Mouse (Mus musculus): ENCODE measurements around the gene Acp2.
"Not testable (repeated sequence)": the region's sequence is repeated elsewhere in the genome, so short reads cannot be mapped to it uniquely, and the experiment has no call there.

The Acp2 gene

DNA sequence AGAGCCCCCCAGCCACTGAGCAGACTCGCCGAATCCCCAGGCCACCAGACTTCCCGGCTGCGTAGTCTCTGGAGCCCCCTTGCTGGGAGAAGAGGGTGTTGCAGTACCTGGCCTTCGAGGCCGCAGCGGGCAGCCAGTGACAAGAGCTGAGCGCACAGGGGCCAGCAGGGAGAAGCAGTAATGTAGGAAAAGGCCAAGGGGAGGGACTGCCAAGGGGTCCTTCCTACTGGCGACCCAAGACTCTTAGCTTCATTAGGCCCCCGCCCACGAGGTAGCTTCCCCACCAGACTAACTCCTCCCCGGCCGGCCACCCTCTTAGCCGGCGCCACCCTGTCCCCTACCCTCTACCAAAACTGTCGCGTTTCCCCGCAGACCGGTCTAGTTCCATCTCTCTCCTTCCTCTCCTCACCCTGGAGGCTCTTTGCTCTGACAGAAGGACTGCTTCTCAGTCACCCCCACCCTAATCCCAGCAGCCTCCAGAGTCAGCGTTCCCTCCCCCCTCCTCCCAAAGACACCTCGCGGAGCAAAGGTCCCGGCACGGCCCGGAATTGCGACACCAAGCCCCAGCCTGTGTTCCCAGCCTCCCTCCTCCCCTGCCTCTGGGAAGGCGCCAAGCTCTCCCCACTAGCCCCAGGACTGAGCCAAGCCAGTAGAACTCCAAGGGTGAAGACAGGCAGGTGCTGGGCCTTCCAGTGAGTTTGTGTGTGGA is 7.9 kb upstream of the Acp2 start:
- peak; percentile 37 to 42 for DNase-seq

DNA sequence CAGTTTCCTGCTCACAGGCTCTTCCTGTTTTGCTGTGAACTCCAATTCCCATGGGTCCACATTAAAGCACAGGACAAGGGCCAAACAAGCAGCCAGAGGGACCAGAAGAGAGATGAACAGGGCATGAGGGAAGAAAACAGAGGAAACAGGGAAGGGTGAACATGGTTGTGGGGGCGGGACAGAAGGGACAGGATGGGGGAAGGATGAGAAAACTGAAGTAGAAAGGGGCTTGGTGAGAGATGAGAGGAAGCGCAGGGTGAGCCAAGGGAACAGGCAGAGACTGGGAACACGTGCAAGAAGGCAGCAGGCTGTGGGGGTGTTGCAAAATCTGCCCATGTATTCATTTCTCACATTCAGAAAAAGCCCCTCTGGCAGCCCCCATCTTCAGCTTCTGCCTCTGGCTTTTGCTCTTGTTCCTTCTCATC is 6.1 kb upstream of the Acp2 start:
- no peak for DNase-seq

DNA sequence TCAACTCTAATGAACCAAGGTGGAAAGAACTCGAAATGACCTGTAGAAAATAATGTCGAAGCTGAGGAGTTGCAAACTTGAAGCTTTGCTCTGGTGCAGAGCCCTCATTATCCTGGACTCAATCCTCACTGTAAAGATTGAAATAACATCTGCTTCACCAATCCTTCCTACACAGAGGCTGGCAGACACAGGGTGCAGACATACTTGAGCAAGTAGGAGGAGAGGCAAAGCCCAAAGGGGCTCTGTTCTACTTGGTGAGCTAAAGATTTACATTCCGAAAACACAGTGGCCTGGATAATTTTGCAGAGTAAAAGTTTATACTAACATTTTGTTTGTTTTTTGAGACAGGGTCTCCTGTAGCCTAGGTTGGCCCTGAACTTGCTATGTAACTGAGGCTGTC is 3.8 kb upstream of the Acp2 start:
- DNase-seq = no peak

DNA sequence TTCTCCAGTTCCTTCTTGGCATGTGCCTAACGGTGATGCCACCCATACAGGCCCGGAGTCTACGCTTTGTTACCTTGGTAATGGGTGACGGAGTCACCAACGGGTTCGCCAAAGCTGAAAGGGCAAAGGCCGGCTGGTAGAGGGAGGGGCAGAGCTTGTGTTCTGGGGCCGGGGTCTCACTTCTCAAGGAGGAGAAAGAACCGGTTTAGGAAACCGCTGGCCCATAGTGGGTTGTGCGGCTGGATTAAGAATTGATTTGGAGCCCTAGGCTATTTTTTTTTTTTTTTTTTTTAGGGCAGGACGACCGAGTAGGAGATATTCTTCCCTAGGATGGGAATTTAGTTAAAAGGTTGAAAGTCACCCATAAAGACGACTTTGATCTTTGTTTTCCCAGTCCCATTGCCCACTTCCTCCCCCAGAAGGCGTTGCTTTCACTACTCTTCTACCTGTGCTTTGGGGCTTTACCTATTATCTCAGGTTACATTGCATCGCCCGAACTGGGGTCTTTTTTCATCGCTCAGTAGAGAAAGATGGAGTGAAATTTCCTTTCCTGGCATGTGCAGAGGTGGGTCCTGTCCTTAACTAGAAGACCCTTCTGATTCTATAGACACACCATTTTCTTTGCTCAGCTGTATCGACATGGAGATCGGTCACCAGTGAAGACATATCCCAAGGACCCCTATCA is 429 bp downstream of the Acp2 start:
- DNase-seq = no peak

DNA sequence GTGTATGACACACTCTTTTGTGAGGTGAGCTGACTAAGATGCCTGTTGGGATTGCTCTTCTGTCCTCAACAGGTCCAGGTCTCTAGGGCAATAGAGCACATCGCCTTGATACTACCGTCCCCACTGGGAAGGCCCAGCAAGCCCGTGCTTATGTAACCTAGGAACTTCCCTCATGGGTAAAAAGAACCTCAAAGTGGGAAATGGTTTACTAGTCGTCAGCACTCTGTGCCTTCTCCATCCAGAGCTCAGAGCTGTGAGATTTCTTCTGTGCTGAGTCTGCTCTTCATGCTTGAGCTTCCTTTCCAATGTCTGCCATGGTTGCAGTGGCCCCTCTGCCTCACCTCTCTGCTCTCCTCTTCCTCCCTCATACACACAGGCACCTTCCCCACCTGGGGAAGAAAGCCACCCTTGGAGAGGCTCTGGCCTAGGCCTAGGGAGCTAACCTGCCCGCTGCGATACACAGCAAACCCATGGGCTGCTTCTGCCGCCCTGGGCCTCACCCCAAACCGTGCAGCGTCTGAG is 3.6 kb downstream of the Acp2 start:
- DNase-seq = no peak

DNA sequence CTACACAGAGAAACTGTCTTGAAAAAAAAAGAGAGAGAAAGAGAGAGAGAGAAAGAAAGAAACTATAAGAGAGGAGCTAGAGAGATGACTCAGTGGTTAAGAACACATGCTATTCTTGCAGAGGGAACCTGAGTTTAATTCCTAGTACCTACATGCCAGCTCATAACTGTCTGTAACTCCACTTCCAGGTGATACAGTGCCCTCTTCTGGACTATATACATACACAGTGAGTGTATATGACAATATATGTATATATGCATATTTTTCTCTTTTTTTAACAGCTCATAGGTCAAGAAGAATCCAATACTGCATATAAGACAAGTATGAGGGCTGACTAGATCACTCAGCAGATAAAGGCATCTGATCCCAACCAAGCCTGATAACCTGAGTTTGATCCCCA is 10.6 kb downstream of the Acp2 start:
- DNase-seq = no peak

DNA sequence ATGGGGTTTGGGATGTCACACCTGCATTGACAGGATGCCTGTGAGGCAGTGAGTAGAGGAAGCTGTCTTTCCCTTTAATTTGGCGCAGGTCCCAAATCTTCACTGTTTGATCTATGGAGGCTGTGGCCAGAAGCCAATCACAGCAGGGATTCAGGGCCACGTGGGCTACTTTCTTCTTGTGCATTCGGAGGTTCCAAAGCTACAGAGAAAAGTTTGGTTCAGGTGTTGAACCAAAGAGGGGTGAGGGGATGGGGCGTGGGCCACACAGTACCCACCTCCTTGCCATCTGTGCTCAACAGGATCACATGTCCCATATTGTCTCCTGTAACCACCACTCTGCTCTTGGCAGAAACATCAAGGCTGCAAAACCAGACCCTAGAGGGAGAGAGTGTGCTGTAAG is 14.3 kb downstream of the Acp2 start:
- DNase-seq = peak; percentile 60 to 79

DNA sequence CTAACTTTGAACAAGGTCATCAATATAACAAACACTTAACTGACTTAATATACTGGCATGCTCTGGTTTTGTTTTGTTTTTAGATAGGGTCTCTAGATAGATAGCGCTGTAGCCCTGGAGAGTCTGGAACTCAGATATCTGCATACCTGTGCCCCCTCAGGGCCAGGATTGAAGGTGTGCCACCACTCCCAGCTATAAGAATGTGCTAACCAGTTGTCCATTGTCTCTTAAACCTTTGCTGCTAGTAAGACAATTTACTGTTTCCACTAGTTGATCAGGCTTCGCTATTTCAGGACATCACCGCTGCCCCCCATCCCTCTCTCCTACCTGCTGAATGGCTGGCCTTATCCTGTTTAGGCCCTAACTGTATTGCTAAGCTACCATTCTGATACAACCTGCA is 17.8 kb downstream of the Acp2 start:
- no peak for DNase-seq

DNA sequence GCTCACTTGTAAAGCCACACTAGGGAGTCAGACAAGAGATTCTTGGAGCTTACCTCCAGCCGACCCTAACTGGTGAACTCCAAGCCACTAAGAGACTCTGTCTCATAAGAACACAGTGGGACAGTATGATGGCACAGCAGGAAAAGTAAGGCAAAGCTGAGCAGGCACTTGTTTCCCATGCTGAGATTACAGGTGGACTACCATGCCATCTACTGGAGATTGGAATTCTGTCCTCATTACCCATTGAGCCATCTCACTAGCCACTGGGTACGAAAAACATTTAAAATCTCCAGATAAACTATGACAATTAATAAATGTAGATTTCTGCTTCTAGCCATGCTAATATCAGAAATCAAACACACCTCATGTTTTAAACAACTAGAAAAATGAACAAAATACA is 20.9 kb downstream of the Acp2 start:
- no peak for DNase-seq

DNA sequence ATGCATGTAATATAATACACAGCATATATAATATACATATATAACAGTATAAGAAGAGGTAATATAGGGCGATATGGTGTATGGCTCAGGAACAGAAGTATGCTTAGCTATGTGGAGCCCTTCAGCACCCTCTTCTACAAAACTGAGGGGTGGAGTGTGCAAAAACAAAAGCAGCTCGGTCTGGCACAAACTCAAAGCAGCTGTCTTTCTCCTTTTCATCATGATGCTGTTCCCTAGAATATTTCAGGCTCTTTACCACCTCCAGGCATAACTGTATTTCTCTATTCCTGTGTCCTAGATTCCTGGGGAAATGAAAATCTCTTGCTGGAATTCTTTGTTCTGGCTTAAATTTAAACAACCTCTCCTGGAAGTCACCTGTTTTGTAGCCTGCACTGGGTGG is 27.1 kb downstream of the Acp2 start:
- no peak for DNase-seq

DNA sequence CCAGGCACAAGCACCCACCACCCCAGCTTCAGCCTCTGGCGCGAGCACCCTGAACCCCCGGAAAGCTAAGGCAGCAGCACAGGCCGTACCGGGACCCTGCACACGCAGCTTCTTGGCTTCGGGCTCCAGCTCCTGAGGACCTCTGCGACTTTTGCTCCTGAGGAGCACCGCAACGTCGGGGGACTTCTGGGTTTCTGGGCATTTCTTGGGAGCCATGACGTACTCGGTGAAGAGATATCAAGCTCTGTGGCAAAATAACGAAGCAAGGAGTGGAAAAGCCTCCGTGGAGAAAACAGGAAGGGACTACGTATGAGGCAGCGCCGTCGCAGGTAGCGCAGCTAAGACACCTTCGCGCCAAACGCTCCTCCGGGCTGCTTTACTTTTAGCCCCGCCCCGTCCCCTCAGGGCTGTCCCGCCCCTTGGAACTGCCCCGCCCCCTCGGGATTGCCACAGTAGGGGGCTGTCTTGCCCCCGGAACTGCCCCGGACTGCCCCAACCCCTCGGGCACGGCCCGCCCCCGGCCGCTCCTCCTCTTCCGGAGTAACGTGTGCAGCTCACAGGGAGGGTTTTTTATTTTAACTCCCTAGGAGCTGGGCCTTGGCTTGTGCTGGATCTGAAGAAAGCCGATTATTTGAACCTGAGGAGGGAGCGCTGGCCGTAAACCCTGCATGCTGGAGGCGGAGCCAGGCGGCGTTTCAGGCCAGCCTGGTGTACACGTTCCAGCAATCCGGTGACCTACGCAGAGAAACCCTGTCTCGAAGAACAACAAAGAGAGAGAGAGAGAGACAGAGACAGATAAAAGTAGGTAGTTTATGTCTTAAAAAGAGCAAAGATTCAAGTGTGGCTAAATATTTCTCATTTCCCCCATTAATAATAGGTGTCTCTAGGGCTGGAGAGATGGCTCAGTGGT is 34.2 kb downstream of the Acp2 start, which contains the start of gene Ddb2:
Ddb2 (minus strand) TSS at position 382 of the 910 bp plus-strand sequence.
- DNase-seq = peak; percentile 87

DNA sequence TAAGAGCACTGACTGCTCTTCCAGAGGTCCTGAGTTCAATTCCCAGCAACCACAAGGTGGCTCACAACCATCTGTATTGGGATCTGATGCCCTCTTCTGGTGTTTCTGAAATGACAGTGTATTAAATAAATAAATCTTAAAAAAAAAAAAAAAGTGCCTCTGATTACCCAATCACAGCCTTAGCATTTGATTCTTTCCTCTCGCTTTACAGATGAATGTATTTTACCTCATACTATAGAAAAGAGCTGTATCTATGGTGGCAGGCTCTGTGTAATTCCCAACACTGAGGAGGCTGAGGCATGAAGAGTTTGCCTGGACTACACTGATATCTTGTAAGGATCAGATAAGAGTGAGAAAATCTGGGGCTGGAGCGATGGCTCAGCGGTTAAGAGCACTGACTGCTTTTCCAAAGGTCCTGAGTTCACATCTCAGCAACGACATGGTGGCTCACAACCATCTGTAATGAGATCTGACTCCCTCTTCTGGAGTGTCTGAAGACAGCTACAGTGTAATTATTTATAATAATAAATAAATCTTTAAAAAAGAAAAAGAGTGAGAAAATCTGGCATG is 34.9 kb downstream of the Acp2 start:
- DNase-seq = not testable (repeated sequence)

DNA sequence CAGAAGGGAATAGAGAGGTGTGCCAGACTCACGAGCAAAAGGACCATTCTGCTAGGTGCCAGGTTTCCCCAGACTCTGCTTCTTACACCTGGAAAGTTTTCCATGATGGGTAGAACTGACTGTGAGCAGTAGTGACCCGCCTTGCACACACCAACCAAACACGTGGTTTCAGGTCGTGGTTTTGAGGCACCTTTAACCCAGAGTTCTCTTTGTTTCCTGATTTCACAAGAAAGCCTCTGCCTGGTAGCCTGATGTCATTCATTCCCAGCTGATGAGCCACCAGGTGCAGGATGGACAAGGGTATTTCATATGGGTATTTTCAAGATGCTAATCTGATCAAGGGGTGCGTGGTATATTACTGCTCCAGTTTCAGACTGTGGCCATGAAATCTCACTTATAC is 39.9 kb downstream of the Acp2 start:
- no peak for DNase-seq

DNA sequence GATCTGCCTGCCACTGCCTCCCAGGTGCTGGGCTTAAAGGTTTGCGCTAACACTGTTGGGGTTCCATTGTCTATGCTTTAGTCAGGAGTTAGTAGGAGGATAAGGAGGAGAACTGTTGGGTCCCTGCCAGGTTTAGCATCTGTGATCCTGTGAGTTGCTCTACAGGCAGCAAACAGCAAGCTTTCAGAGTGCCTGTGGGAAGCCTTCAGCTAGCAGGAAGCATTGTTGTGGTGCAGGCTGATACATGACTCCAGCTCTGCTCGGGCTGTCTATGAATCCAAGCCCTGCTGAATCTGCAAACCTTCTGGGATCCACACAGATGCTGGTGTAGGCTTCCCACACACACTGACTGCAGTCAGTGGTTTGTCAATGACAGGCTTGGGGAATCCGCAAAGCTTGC is 40.7 kb downstream of the Acp2 start:
- no peak for DNase-seq

DNA sequence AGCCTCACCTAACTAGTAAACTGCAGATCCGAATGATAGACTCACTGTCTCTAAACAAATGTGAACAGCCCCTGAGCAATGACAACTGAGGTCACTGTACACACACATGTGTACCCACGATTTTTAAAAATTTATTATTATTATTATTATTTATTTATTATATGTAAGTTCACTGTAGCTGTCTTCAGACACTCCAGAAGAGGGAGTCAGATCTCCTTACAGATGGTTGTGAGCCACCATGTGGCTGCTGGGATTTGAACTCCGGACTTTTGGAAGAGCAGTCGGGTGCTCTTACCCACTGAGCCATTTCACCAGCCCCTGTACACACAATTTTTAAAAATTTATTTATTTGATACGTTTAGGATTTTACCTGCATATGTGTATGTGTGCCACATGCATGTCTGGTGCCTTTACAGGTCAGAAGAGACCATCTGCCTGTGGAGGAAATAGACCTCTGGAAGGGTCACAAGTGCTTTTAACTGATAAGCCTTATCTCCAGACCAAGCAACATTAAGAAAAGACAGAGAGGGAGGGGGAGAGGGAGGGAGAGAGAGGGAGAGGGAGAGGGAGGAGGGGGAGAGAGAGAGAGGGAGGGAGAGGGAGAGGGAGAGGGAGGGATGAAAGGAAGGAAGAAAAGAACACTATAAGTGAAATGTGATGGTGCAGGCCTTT is 42.0 kb downstream of the Acp2 start:
- DNase-seq = no peak

DNA sequence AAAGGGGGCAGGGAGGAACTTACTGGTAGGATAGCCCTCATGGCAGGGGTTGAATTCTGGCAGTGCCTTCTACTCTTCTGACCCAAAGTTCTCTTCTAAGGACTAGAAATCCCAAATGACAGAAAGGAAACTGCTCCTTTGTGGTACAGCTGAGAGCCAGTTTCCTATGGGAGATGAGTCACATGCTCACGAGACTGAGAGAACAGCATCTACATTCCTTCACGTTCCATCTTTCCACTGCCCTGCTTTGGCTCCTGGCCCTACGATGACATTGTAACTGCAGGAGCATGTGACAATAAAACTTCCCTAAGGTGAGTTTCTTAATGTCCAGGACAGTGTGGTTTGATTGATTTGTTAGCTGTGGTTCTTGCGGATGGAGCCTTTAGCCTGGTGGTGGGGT is 45.7 kb downstream of the Acp2 start:
- DNase-seq = no peak

DNA sequence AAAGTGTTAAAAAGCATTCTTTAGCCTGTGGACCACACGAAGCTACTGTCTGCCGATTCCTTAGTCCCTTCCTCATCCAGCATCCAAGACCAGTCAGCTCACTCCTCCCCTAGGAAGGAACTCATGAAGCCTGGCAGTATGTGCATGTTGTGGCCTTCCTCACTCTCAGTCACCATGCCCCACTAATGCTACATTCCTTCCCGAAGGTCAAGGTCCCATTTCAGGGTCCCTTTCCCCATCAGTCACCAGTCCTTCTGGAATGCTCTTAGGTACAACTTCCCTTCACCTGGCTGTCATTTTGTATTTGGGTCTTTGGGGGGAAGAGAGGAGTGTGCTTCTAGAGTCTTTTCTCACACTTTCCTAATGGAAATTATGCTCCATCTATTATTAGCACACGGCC is 49.3 kb downstream of the Acp2 start:
- no peak for DNase-seq

DNA sequence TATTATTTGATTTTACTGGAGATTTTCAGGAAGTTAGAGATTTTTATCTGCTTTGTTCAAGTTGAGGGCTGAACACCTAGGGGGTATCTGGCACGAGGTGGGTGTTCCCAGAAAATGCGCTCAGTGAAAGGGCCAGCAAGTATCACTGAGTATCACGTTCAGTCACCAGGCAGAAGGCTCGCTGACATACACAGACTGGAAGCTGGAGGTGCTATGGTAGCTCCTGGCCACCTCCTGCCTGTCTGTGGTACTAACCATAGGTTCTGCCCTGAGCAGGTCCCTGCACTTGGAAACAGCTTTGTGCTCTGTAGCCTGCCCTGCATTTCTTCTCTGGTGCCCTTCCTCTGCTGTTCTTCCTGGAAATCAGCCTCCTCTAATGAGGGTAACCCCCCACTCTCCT is 49.8 kb downstream of the Acp2 start:
- DNase-seq = no peak

DNA sequence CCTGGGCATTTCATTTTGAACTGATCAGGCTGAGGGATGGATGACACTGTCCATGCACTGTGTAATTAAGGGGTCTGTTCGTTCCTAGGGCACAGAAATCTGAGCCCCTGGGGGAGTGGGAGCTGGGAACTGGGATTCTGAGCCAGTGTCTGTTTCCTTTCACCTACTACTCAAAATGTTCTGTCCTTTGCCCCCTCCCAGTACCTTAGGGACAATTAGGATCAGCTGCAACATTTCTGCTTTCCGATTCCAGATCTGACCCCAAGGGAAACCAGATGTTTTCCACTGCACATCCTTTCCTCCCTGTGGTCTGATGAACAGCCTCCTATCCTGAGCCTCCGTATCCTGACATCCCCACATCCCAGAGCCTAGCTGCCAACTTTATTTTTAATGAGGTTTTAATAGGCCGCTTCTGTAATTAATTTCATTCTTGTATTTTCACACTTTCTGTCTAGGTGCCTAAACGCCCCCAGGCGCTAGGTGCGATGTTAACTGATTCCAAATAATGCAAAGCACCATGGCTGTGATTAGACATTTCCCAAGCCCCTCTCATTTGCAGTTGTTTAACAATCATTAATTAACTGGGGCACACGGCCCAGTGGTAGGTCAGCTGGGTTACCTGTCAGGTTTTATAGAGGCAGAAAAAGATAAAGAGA is 52.2 kb downstream of the Acp2 start:
- DNase-seq = no peak

DNA sequence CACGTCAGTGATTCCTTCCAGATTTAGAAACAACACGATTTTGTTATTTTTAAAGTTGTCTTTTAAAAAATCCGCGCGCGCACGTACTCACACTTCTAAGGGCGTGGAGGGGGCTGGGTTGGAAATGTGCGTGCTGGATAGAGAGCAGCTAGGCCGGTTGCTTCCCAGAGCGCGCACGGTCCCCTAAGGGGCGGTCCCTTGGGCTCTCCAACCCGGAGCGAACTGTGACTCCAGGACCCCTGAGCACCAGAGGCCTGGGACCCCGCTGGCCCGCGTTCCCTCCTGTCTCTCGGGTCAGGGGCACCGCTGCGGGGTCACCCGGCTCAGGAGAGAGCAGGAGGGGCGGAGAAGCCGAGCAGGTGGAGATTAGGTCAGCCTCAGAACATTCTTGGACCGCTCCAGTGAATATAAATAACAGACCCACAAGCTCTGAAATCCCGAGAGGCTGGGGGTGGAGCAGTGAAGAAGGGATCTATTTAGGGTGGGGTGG is 53.0 kb downstream of the Acp2 start, which contains the start of gene Pacsin3:
Pacsin3 (plus strand) TSS at position 294 of the 490 bp plus-strand sequence.
- no peak for DNase-seq
